Mouse (Mus musculus) WW6 (cell line): ENCODE measurements at regions not wholly inside any gene's neighbourhood (a gene's known extent, or its start where the extent isn't known, plus 50 kb on each side); places are given as distances from the start of the nearest gene placed in this dataset.

Source experiments
- DNase-seq: peaks from one replicate; pipeline ENCODE4 v3.0.0-alpha.2; 2013; ENCODE audit warnings: low read depth, low spot score

GRCm38 (mm10) chr3:144012820-144013219, 192.2 kb downstream of the Lmo4 start:
- DNase-seq: no peak

GRCm38 (mm10) chr3:144012173-144012572, 192.8 kb downstream of the Lmo4 start:
- DNase-seq: no peak

- no peak for DNase-seq
Measured at GRCm38 (mm10) chr3:144011456-144012025, 193.5 kb downstream of the Lmo4 start.

GRCm38 (mm10) chr3:144010558-144010957, 194.5 kb downstream of the Lmo4 start:
- DNase-seq: no peak

- no peak for DNase-seq
Measured at GRCm38 (mm10) chr3:144007111-144007619, 197.9 kb downstream of the Lmo4 start.

GRCm38 (mm10) chr3:143997909-143998308, 207.1 kb downstream of the Lmo4 start:
- DNase-seq: no peak

- no peak for DNase-seq
Measured at GRCm38 (mm10) chr3:143995045-143995444, 210.0 kb downstream of the Lmo4 start.

- no peak for DNase-seq
Measured at GRCm38 (mm10) chr3:143988991-143989390, 216.0 kb downstream of the Lmo4 start.

GRCm38 (mm10) chr3:143988037-143988436, 217.0 kb downstream of the Lmo4 start:
- no peak for DNase-seq

- DNase-seq: no peak
Measured at GRCm38 (mm10) chr3:143986798-143987197, 218.2 kb downstream of the Lmo4 start.

GRCm38 (mm10) chr3:143986200-143986506, 218.9 kb downstream of the Lmo4 start:
- no peak for DNase-seq

GRCm38 (mm10) chr3:143985349-143986199, 219.4 kb downstream of the Lmo4 start:
- no peak for DNase-seq

- no peak for DNase-seq
Measured at GRCm38 (mm10) chr3:143978703-143979102, 226.3 kb downstream of the Lmo4 start.

GRCm38 (mm10) chr3:143977886-143978447, 227.1 kb downstream of the Lmo4 start:
- DNase-seq: no peak

- DNase-seq: no peak
Measured at GRCm38 (mm10) chr3:143973582-143973981, 231.4 kb downstream of the Lmo4 start.

- no peak for DNase-seq
Measured at GRCm38 (mm10) chr3:143972351-143972750, 232.7 kb downstream of the Lmo4 start.

- no peak for DNase-seq
Measured at GRCm38 (mm10) chr3:143970771-143971170, 234.2 kb downstream of the Lmo4 start.

GRCm38 (mm10) chr3:143955508-143955907, 249.5 kb downstream of the Lmo4 start:
- no peak for DNase-seq

GRCm38 (mm10) chr3:143954822-143955221, 250.2 kb downstream of the Lmo4 start:
- no peak for DNase-seq

GRCm38 (mm10) chr3:143952289-143952688, 252.7 kb downstream of the Lmo4 start:
- no peak for DNase-seq

- DNase-seq: no peak
Measured at GRCm38 (mm10) chr3:143949656-143950055, 255.4 kb downstream of the Lmo4 start.

GRCm38 (mm10) chr3:143949026-143949637, 255.9 kb downstream of the Lmo4 start:
- DNase-seq: no peak

GRCm38 (mm10) chr3:143947938-143948267, 257.1 kb downstream of the Lmo4 start:
- no peak for DNase-seq
